Mouse (Mus musculus): ENCODE data around the gene Il9r. TPM values are rescaled to one million over a fixed set of nuclear protein-coding genes. Genes with fewer than 3 reads are reported as not detected.

Il9r gene
- total RNA-seq, 1 experiment = 0.13 TPM

DNA sequence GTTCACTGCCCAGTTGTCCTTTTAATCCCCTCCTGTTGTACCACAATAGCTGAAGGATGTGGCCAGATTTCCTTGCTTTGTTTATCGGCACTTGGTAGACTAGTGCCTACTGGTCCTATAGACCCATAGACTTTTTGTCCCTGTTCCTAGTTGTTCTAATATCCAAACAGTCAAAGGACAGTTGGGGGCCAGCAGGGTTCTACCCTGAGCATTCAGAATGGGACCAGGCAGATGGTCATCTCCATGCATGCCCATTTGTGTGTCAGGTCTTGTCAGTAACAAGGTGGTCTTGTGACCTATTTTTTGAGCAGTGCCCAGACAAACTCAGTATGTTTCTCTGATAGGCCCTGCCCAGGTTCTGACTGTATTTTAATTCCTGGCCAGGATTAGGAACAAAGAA, 27.0 kb upstream of the Il9r start:
- Histone ChIP-seq H3K4me3 (ENCODE audit: insufficient read depth in 1 of 2, low read depth in 1 of 2, low read length in 2 of 2, poor library complexity in 1 of 2, severe bottlenecking in 1 of 2) (peak overlapping the region; percentile 87 to 92), H3K36me3 (ENCODE audit: control insufficient read depth, insufficient read depth, low read length, poor library complexity, severe bottlenecking) (peaks cover 21% of the 10 kb centered on the region; the same call in 1 of the 2 replicates), H3K9me3 (ENCODE audit: control insufficient read depth, insufficient read depth, low read depth, low read length) (no peaks in the 10 kb centered on the region), H3K9ac (ENCODE audit: insufficient read depth, low read depth, low read length, poor library complexity, severe bottlenecking) (peak overlapping the region; percentile 93), H3K4me1 (ENCODE audit: control insufficient read depth in 2 of 2, insufficient read depth in 2 of 2, low read length in 2 of 2, poor library complexity in 1 of 2) (peaks cover 0 to 19% of the 10 kb centered on the region in 2 experiments; a peak in 3 of 4 replicates), H3K27ac (ENCODE audit: insufficient read depth, low read depth, low read length, poor library complexity, severe bottlenecking) (no peak overlapping the region)
- TF ChIP-seq HCFC1 (IDR thresholded peaks at IDR 0.05; ENCODE audit: borderline replicate concordance, insufficient read depth, low read length) (no peak), MAFK (IDR thresholded peaks at IDR 0.05; ENCODE audit: insufficient read depth, low read depth, low read length) (no peak), CHD2 (IDR thresholded peaks at IDR 0.05; ENCODE audit: low read depth, low read length) (no peak), ZNF384 (IDR thresholded peaks at IDR 0.05; ENCODE audit: low read depth, low read length) (no peak), ZC3H11A (IDR thresholded peaks at IDR 0.05; ENCODE audit: borderline replicate concordance, low read depth, low read length) (no peak)
- DNase-seq (ENCODE audit: low read depth, low spot score) = no peak
- in situ Hi-C loops (cut with MboI; ENCODE audit: low sequenced_read_pairs in 2 of 2, unreplicated experiment in 2 of 2) = no loop called here

DNA sequence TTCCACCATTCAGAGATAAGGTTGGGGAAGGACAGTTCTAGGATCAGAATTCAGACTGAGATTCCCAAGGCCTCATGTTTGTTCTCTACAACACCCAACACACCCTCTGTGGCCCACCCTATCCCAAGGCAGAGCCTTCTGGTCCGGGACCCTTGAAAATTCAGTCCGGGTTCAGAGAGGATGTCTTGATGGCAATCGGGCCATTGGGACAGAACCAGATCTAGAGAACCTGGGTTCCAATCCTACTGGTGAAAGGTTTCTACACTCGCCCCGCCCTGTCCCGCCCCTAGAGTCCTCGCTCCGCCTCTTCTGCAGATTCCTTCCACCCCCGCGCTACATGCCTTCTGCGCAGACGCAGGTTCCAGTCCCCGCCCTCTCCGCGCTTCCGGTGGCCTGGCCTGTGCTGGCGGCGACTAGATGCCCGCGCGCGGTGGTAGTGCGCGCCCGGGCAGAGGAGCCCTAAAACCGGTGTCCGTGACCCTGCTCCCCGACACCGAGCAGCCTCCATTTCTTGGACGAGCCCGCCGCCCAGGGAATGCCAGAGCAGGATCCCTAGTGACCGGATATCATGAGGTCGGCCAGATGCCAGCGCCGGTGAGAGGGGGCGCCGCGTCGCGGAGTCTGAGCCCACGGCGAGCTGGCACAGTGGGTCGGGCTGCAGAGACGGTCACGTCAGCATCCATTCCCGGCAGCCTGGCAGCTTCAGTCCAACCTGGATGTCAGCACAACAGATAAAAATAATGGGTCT, 26.2 kb upstream of the Il9r start, which contains the start of gene Mpg:
Gene Mpg (plus strand): TSS at position 382 of the 748 bp plus-strand sequence.
- Histone ChIP-seq H3K4me3 (ENCODE audit: insufficient read depth in 1 of 2, low read depth in 1 of 2, low read length in 2 of 2, poor library complexity in 1 of 2, severe bottlenecking in 1 of 2) (peak within 1 kb of the TSS; percentile 87 to 92), H3K4me1 (ENCODE audit: control insufficient read depth in 2 of 2, insufficient read depth in 2 of 2, low read length in 2 of 2, poor library complexity in 1 of 2) (peaks cover 0 to 19% of the 10 kb centered on the region in 2 experiments; a peak in 3 of 4 replicates), H3K9me3 (ENCODE audit: control insufficient read depth, insufficient read depth, low read depth, low read length) (no peaks in the 10 kb centered on the region), H3K36me3 (ENCODE audit: control insufficient read depth, insufficient read depth, low read length, poor library complexity, severe bottlenecking) (peaks cover 15% of the 10 kb centered on the region; the same call in 1 of the 2 replicates), H3K9ac (ENCODE audit: insufficient read depth, low read depth, low read length, poor library complexity, severe bottlenecking) (peak within 1 kb of the TSS; percentile 93), H3K27ac (ENCODE audit: insufficient read depth, low read depth, low read length, poor library complexity, severe bottlenecking) (no peak within 1 kb of the TSS)
- TF ChIP-seq CHD2 (IDR thresholded peaks at IDR 0.05; ENCODE audit: low read depth, low read length) (no peak), HCFC1 (IDR thresholded peaks at IDR 0.05; ENCODE audit: borderline replicate concordance, insufficient read depth, low read length) (no peak), MAFK (IDR thresholded peaks at IDR 0.05; ENCODE audit: insufficient read depth, low read depth, low read length) (no peak), ZNF384 (IDR thresholded peaks at IDR 0.05; ENCODE audit: low read depth, low read length) (no peak), ZC3H11A (IDR thresholded peaks at IDR 0.05; ENCODE audit: borderline replicate concordance, low read depth, low read length) (no peak)
- in situ Hi-C loops (cut with MboI; ENCODE audit: low sequenced_read_pairs in 2 of 2, unreplicated experiment in 2 of 2) = no loop called here
- DNase-seq (ENCODE audit: low read depth, low spot score) = peak; percentile 78

DNA sequence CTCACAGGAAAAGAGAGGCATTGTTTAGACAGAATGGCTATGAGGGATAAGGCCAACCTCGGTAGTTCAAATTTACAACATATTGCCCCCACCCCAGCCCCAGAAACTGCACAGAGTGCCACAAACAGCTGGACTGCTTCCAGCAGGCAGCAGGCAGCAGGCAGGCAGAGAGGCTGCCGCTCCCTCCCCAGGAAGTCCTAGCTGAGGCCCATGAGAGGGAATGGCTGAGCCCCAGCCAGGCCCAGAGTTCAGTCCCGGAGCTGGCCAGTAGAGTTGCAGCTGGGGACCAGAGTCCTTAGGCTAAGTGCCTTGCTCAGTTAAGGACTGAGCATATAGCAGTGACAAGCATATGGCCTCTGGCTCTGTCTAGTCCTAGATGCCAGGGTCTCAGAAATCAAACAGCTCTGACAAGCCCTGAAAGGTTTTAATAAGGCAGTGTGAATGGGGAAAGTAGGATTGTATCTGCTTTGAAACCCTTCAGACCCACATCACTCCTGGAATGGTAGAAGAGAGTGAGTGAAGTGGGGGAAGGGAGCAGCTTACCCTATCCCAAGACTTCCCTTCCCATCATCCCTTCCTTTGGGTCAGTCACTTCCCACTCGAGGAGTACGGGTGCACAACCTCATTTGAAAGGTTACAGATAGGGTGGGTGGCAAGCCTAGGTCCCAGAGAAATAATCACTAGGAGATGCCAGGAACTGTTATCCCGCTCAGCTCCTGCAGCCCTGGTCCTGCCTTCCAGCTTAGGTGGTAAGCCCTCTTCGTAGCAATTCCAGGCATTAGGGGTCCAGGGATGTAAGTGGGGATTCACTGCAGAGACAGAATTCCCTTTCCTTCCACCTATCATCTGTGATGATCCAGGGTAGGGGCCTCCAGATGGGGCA, 25.4 kb upstream of the Il9r start:
- peaks cover 12% of the 10 kb centered on the region; the same call in 1 of the 2 replicates for H3K36me3 ChIP-seq (ENCODE audit: control insufficient read depth, insufficient read depth, low read length, poor library complexity, severe bottlenecking)
- H3K4me3 ChIP-seq (ENCODE audit: insufficient read depth in 1 of 2, low read depth in 1 of 2, low read length in 2 of 2, poor library complexity in 1 of 2, severe bottlenecking in 1 of 2) = peak overlapping the region in 1 of 2 experiments; percentile 92; a peak in 1 of 4 replicates
- H3K4me1 ChIP-seq (ENCODE audit: control insufficient read depth in 2 of 2, insufficient read depth in 2 of 2, low read length in 2 of 2, poor library complexity in 1 of 2) = peaks cover 0 to 23% of the 10 kb centered on the region in 2 experiments; a peak in 3 of 4 replicates
- TF ChIP-seq ZNF384 (IDR thresholded peaks at IDR 0.05; ENCODE audit: low read depth, low read length) (no peak), MAFK (IDR thresholded peaks at IDR 0.05; ENCODE audit: insufficient read depth, low read depth, low read length) (no peak), ZC3H11A (IDR thresholded peaks at IDR 0.05; ENCODE audit: borderline replicate concordance, low read depth, low read length) (no peak), CHD2 (IDR thresholded peaks at IDR 0.05; ENCODE audit: low read depth, low read length) (no peak), HCFC1 (IDR thresholded peaks at IDR 0.05; ENCODE audit: borderline replicate concordance, insufficient read depth, low read length) (no peak)
- in situ Hi-C loops (cut with MboI; ENCODE audit: low sequenced_read_pairs in 2 of 2, unreplicated experiment in 2 of 2) = no loop called here
- no peak overlapping the region for H3K9ac ChIP-seq (ENCODE audit: insufficient read depth, low read depth, low read length, poor library complexity, severe bottlenecking)
- no peak overlapping the region for H3K27ac ChIP-seq (ENCODE audit: insufficient read depth, low read depth, low read length, poor library complexity, severe bottlenecking)
- no peak for DNase-seq (ENCODE audit: low read depth, low spot score)
- H3K9me3 ChIP-seq (ENCODE audit: control insufficient read depth, insufficient read depth, low read depth, low read length) = no peaks in the 10 kb centered on the region

DNA sequence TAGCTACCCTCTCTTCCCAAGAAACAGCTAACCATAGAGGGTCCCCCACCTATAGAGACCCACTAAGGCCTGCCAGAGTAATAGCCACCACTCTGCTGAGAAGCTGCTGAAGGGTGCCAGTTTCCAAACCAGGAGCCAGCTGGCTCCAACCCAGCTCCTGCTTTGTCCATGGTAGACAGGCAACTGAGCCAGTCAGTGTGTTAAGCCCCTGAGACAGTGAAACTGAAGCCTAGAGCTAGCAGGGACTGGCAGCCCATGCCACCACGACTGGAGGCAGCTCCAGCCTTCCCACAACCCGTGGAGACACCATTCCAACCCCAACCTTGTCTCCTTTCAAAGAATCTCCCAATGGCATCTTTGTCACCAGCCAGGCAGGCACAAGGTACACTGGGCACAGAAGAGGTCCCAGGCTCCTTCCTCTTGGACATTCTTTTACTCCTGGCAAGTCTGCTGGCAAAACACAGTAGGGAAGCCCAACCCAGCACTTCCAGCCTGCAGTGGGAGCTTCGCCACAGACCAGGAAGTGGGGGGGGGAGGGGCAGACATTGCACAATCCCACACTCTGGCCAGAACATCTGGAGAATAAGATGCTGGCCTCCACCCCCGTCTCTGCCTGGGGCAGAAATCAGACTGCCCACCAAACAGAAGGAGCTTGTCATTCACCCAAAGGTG, 24.5 kb upstream of the Il9r start:
- Histone ChIP-seq H3K4me3 (ENCODE audit: insufficient read depth in 1 of 2, low read depth in 1 of 2, low read length in 2 of 2, poor library complexity in 1 of 2, severe bottlenecking in 1 of 2) (no peak overlapping the region), H3K27ac (ENCODE audit: insufficient read depth, low read depth, low read length, poor library complexity, severe bottlenecking) (no peak overlapping the region), H3K9ac (ENCODE audit: insufficient read depth, low read depth, low read length, poor library complexity, severe bottlenecking) (no peak overlapping the region), H3K4me1 (ENCODE audit: control insufficient read depth in 2 of 2, insufficient read depth in 2 of 2, low read length in 2 of 2, poor library complexity in 1 of 2) (peaks cover 0 to 30% of the 10 kb centered on the region in 2 experiments; a peak in 3 of 4 replicates), H3K9me3 (ENCODE audit: control insufficient read depth, insufficient read depth, low read depth, low read length) (no peaks in the 10 kb centered on the region), H3K36me3 (ENCODE audit: control insufficient read depth, insufficient read depth, low read length, poor library complexity, severe bottlenecking) (peaks cover 6% of the 10 kb centered on the region; the same call in 1 of the 2 replicates)
- DNase-seq (ENCODE audit: low read depth, low spot score) = no peak
- TF ChIP-seq ZNF384 (IDR thresholded peaks at IDR 0.05; ENCODE audit: low read depth, low read length) (no peak), MAFK (IDR thresholded peaks at IDR 0.05; ENCODE audit: insufficient read depth, low read depth, low read length) (no peak), CHD2 (IDR thresholded peaks at IDR 0.05; ENCODE audit: low read depth, low read length) (no peak), ZC3H11A (IDR thresholded peaks at IDR 0.05; ENCODE audit: borderline replicate concordance, low read depth, low read length) (no peak), HCFC1 (IDR thresholded peaks at IDR 0.05; ENCODE audit: borderline replicate concordance, insufficient read depth, low read length) (no peak)
- in situ Hi-C loops (cut with MboI; ENCODE audit: low sequenced_read_pairs in 2 of 2, unreplicated experiment in 2 of 2) = no loop called here
